Mouse (Mus musculus): ENCODE data around the gene Ipo9.

The Ipo9 gene

GRCm38 (mm10) chr1:135367005-135367404 is 63.3 kb downstream of the Ipo9 start:
- no peak for DNase-seq

- DNase-seq = no peak
These were observed 63.9 kb downstream of the Ipo9 start for GRCm38 (mm10) chr1:135366380-135366779.

GRCm38 (mm10) chr1:135363446-135363845 is 66.9 kb downstream of the Ipo9 start:
- no peak for DNase-seq

- DNase-seq = no peak
These were observed 68.2 kb downstream of the Ipo9 start for GRCm38 (mm10) chr1:135362115-135362514.

- DNase-seq = no peak
These were observed 68.8 kb downstream of the Ipo9 start for GRCm38 (mm10) chr1:135361491-135361890.

GRCm38 (mm10) chr1:135359071-135359470 is 71.2 kb downstream of the Ipo9 start:
- DNase-seq = no peak

GRCm38 (mm10) chr1:135351953-135352352 is 78.3 kb downstream of the Ipo9 start:
- DNase-seq = no peak

- DNase-seq = no peak
These were observed 82.7 kb downstream of the Ipo9 start for GRCm38 (mm10) chr1:135347498-135348169.

- DNase-seq = no peak
These were observed 83.4 kb downstream of the Ipo9 start for GRCm38 (mm10) chr1:135346891-135347290.

GRCm38 (mm10) chr1:135344026-135344425 is 86.3 kb downstream of the Ipo9 start:
- DNase-seq = no peak

- no peak for DNase-seq
These were observed 88.4 kb downstream of the Ipo9 start for GRCm38 (mm10) chr1:135341947-135342346.

Measured in liver (tissue).